Mouse (Mus musculus): ENCODE data around the gene Rnf208. TPM values are rescaled to one million over a fixed set of nuclear protein-coding genes. Genes with fewer than 3 reads are reported as not detected.

The Rnf208 gene
- polyA plus RNA-seq, 1 experiment, result 3.6 TPM

GRCm38 (mm10) chr2:25285551-25285950 is 43.5 kb downstream of the Rnf208 start:
- 97% methylated on average over 2 of the region's 2 CpGs for WGBS
- Histone ChIP-seq H3K4me3 (ENCODE audit: control insufficient read depth, insufficient read depth, low read length) (no peak overlapping the region), H3K27ac (ENCODE audit: control insufficient read depth, insufficient read depth, low read length) (no peak overlapping the region), H3K36me3 (ENCODE audit: control insufficient read depth, insufficient read depth, low read length) (peaks cover 25% of the 10 kb centered on the region), H3K4me1 (replicated peaks; ENCODE audit: control insufficient read depth, insufficient read depth, low read length) (no peaks in the 10 kb centered on the region), H3K27me3 (ENCODE audit: control insufficient read depth, insufficient read depth, low read length) (peaks cover 6% of the 10 kb centered on the region; the same call in 1 of the 2 replicates)
- DNase-seq, result no peak
- TF ChIP-seq CTCF (IDR thresholded peaks at IDR 0.05; ENCODE audit: borderline replicate concordance, control insufficient read depth, extremely low read depth, insufficient read depth, low read length, poor library complexity), result no peak
- no peak for TF ChIP-seq POLR2A (IDR thresholded peaks at IDR 0.05; ENCODE audit: control insufficient read depth, extremely low read depth, insufficient read depth, low read length, poor library complexity)

- DNase-seq, result no peak
- TF ChIP-seq CTCF (IDR thresholded peaks at IDR 0.05; ENCODE audit: borderline replicate concordance, control insufficient read depth, extremely low read depth, insufficient read depth, low read length, poor library complexity) (no peak), POLR2A (IDR thresholded peaks at IDR 0.05; ENCODE audit: control insufficient read depth, extremely low read depth, insufficient read depth, low read length, poor library complexity) (no peak)
- H3K27me3 ChIP-seq (ENCODE audit: control insufficient read depth, insufficient read depth, low read length), result peaks cover 10% of the 10 kb centered on the region; the same call in 1 of the 2 replicates
- peaks cover 18% of the 10 kb centered on the region for H3K36me3 ChIP-seq (ENCODE audit: control insufficient read depth, insufficient read depth, low read length)
- H3K4me1 ChIP-seq (replicated peaks; ENCODE audit: control insufficient read depth, insufficient read depth, low read length), result no peaks in the 10 kb centered on the region
- 89% methylated on average over 1 of the region's 1 CpGs for WGBS
- H3K27ac ChIP-seq (ENCODE audit: control insufficient read depth, insufficient read depth, low read length), result no peak overlapping the region
- no peak overlapping the region for H3K4me3 ChIP-seq (ENCODE audit: control insufficient read depth, insufficient read depth, low read length)
Measured at GRCm38 (mm10) chr2:25286314-25286713, 44.3 kb downstream of the Rnf208 start.

- TF ChIP-seq CTCF (IDR thresholded peaks at IDR 0.05; ENCODE audit: borderline replicate concordance, control insufficient read depth, extremely low read depth, insufficient read depth, low read length, poor library complexity) (no peak), POLR2A (IDR thresholded peaks at IDR 0.05; ENCODE audit: control insufficient read depth, extremely low read depth, insufficient read depth, low read length, poor library complexity) (no peak)
- Histone ChIP-seq H3K36me3 (ENCODE audit: control insufficient read depth, insufficient read depth, low read length) (peaks cover 18% of the 10 kb centered on the region), H3K27ac (ENCODE audit: control insufficient read depth, insufficient read depth, low read length) (no peak overlapping the region), H3K4me1 (replicated peaks; ENCODE audit: control insufficient read depth, insufficient read depth, low read length) (no peaks in the 10 kb centered on the region), H3K4me3 (ENCODE audit: control insufficient read depth, insufficient read depth, low read length) (no peak overlapping the region), H3K27me3 (ENCODE audit: control insufficient read depth, insufficient read depth, low read length) (peaks cover 12% of the 10 kb centered on the region)
- 65% methylated on average over 7 of the region's 7 CpGs for WGBS
- no peak for DNase-seq
Measured at GRCm38 (mm10) chr2:25286837-25287636, 45.0 kb downstream of the Rnf208 start.

GRCm38 (mm10) chr2:25287927-25288649 is 46.0 kb downstream of the Rnf208 start, which contains the start of gene Tmem210:
TSS of gene Tmem210 (plus strand) at chr2:25288145.
- H3K27ac ChIP-seq (ENCODE audit: control insufficient read depth, insufficient read depth, low read length), result no peak within 1 kb of the TSS
- TF ChIP-seq CTCF (IDR thresholded peaks at IDR 0.05; ENCODE audit: borderline replicate concordance, control insufficient read depth, extremely low read depth, insufficient read depth, low read length, poor library complexity) (no peak), POLR2A (IDR thresholded peaks at IDR 0.05; ENCODE audit: control insufficient read depth, extremely low read depth, insufficient read depth, low read length, poor library complexity) (no peak)
- peaks cover 18% of the 10 kb centered on the region for H3K36me3 ChIP-seq (ENCODE audit: control insufficient read depth, insufficient read depth, low read length)
- no peak within 1 kb of the TSS for H3K4me3 ChIP-seq (ENCODE audit: control insufficient read depth, insufficient read depth, low read length)
- no peak for DNase-seq
- H3K4me1 ChIP-seq (replicated peaks; ENCODE audit: control insufficient read depth, insufficient read depth, low read length), result no peaks in the 10 kb centered on the region
- WGBS, result 95% methylated on average over 6 of the region's 6 CpGs
- peaks cover 17% of the 10 kb centered on the region for H3K27me3 ChIP-seq (ENCODE audit: control insufficient read depth, insufficient read depth, low read length)

- no peak for TF ChIP-seq POLR2A (IDR thresholded peaks at IDR 0.05; ENCODE audit: control insufficient read depth, extremely low read depth, insufficient read depth, low read length, poor library complexity)
- no peak for TF ChIP-seq CTCF (IDR thresholded peaks at IDR 0.05; ENCODE audit: borderline replicate concordance, control insufficient read depth, extremely low read depth, insufficient read depth, low read length, poor library complexity)
- peaks cover 17% of the 10 kb centered on the region for H3K27me3 ChIP-seq (ENCODE audit: control insufficient read depth, insufficient read depth, low read length)
- no peaks in the 10 kb centered on the region for H3K4me1 ChIP-seq (replicated peaks; ENCODE audit: control insufficient read depth, insufficient read depth, low read length)
- peaks cover 18% of the 10 kb centered on the region for H3K36me3 ChIP-seq (ENCODE audit: control insufficient read depth, insufficient read depth, low read length)
- H3K4me3 ChIP-seq (ENCODE audit: control insufficient read depth, insufficient read depth, low read length), result no peak overlapping the region
- no peak overlapping the region for H3K27ac ChIP-seq (ENCODE audit: control insufficient read depth, insufficient read depth, low read length)
- DNase-seq, result no peak
- 87% methylated on average over 7 of the region's 7 CpGs for WGBS
Measured at GRCm38 (mm10) chr2:25288734-25289345, 46.8 kb downstream of the Rnf208 start.

- H3K4me3 ChIP-seq (ENCODE audit: control insufficient read depth, insufficient read depth, low read length), result no peak within 1 kb of the TSS
Measured at GRCm38 (mm10) chr2:25289651-25290050, 47.6 kb downstream of the Rnf208 start, which contains the start of gene Lrrc26. TSS of gene Lrrc26 (plus strand) at chr2:25289915.

More at GRCm38 (mm10) chr2:25289651-25290050, 47.6 kb downstream of the Rnf208 start, which contains the start of gene Lrrc26:
- DNase-seq, result no peak
- H3K27me3 ChIP-seq (ENCODE audit: control insufficient read depth, insufficient read depth, low read length), result peaks cover 17% of the 10 kb centered on the region
- no peak within 1 kb of the TSS for H3K27ac ChIP-seq (ENCODE audit: control insufficient read depth, insufficient read depth, low read length)
- peaks cover 10% of the 10 kb centered on the region for H3K36me3 ChIP-seq (ENCODE audit: control insufficient read depth, insufficient read depth, low read length)
- TF ChIP-seq POLR2A (IDR thresholded peaks at IDR 0.05; ENCODE audit: control insufficient read depth, extremely low read depth, insufficient read depth, low read length, poor library complexity), result no peak
- TF ChIP-seq CTCF (IDR thresholded peaks at IDR 0.05; ENCODE audit: borderline replicate concordance, control insufficient read depth, extremely low read depth, insufficient read depth, low read length, poor library complexity), result no peak
- 8% methylated on average over 11 of the region's 11 CpGs for WGBS
- H3K4me1 ChIP-seq (replicated peaks; ENCODE audit: control insufficient read depth, insufficient read depth, low read length), result no peaks in the 10 kb centered on the region

Measured in thymus, adult 2 months (tissue).